Mouse (Mus musculus): ENCODE measurements around the gene Abca13. TPM values are rescaled to one million over a fixed set of nuclear protein-coding genes. Genes with fewer than 3 reads are reported as not detected.

The Abca13 gene
- polyA plus RNA-seq, 1 experiment from 2014 or later: not detected

GRCm38 (mm10) chr11:9609075-9609474 lies 417.3 kb downstream of the Abca13 start:
- Histone ChIP-seq H3K4me1 (replicated peaks) (no peaks in the 10 kb centered on the region), H3K4me2 (no peak overlapping the region), H3K27me3 (no peaks in the 10 kb centered on the region), H3K9me3 (no peaks in the 10 kb centered on the region), H3K27ac (no peak overlapping the region), H3K36me3 (no peaks in the 10 kb centered on the region), H3K9ac (replicated peaks) (no peak overlapping the region), H3K4me3 (replicated peaks) (no peak overlapping the region)
- 63% methylated on average over 3 of the region's 3 CpGs for WGBS
- no peak for ATAC-seq (ENCODE audit: insufficient number of reproducible peaks, insufficient read depth, low FRiP score, low TSS enrichment, low read depth)

GRCm38 (mm10) chr11:9616133-9616532 lies 424.4 kb downstream of the Abca13 start:
- no peak for ATAC-seq (ENCODE audit: insufficient number of reproducible peaks, insufficient read depth, low FRiP score, low TSS enrichment, low read depth)
- Histone ChIP-seq H3K4me3 (replicated peaks) (no peak overlapping the region), H3K9me3 (no peaks in the 10 kb centered on the region), H3K4me1 (replicated peaks) (no peaks in the 10 kb centered on the region), H3K4me2 (no peak overlapping the region), H3K27me3 (no peaks in the 10 kb centered on the region), H3K9ac (replicated peaks) (no peak overlapping the region), H3K27ac (no peak overlapping the region), H3K36me3 (no peaks in the 10 kb centered on the region)
- WGBS: 80% methylated on average over 2 of the region's 2 CpGs

GRCm38 (mm10) chr11:9616665-9617064 lies 424.9 kb downstream of the Abca13 start:
- Histone ChIP-seq H3K4me1 (replicated peaks) (no peaks in the 10 kb centered on the region), H3K4me2 (no peak overlapping the region), H3K36me3 (no peaks in the 10 kb centered on the region), H3K4me3 (replicated peaks) (no peak overlapping the region), H3K9ac (replicated peaks) (no peak overlapping the region), H3K27ac (no peak overlapping the region), H3K9me3 (no peaks in the 10 kb centered on the region), H3K27me3 (no peaks in the 10 kb centered on the region)
- ATAC-seq (ENCODE audit: insufficient number of reproducible peaks, insufficient read depth, low FRiP score, low TSS enrichment, low read depth): no peak
- 89% methylated on average over 1 of the region's 1 CpGs for WGBS

GRCm38 (mm10) chr11:9619986-9620385 lies 428.2 kb downstream of the Abca13 start:
- no peaks in the 10 kb centered on the region for H3K4me1 ChIP-seq (replicated peaks)

GRCm38 (mm10) chr11:9622888-9623287 lies 431.1 kb downstream of the Abca13 start:
- ATAC-seq (ENCODE audit: insufficient number of reproducible peaks, insufficient read depth, low FRiP score, low TSS enrichment, low read depth): no peak
- Histone ChIP-seq H3K27ac (no peak overlapping the region), H3K9ac (replicated peaks) (no peak overlapping the region), H3K9me3 (no peaks in the 10 kb centered on the region), H3K36me3 (no peaks in the 10 kb centered on the region), H3K4me1 (replicated peaks) (no peaks in the 10 kb centered on the region), H3K4me3 (replicated peaks) (no peak overlapping the region), H3K4me2 (no peak overlapping the region), H3K27me3 (no peaks in the 10 kb centered on the region)
- 79% methylated on average over 2 of the region's 2 CpGs for WGBS

More at GRCm38 (mm10) chr11:9619986-9620385, 428.2 kb downstream of the Abca13 start:
- Histone ChIP-seq H3K4me3 (replicated peaks) (no peak overlapping the region), H3K9ac (replicated peaks) (no peak overlapping the region), H3K27ac (no peak overlapping the region), H3K9me3 (no peaks in the 10 kb centered on the region), H3K27me3 (no peaks in the 10 kb centered on the region), H3K36me3 (no peaks in the 10 kb centered on the region), H3K4me2 (no peak overlapping the region)
- ATAC-seq (ENCODE audit: insufficient number of reproducible peaks, insufficient read depth, low FRiP score, low TSS enrichment, low read depth): no peak
- 75% methylated on average over 1 of the region's 1 CpGs for WGBS

GRCm38 (mm10) chr11:9624753-9625152 lies 433.0 kb downstream of the Abca13 start:
- Histone ChIP-seq H3K4me1 (replicated peaks) (no peaks in the 10 kb centered on the region), H3K36me3 (no peaks in the 10 kb centered on the region), H3K4me3 (replicated peaks) (no peak overlapping the region), H3K9me3 (no peaks in the 10 kb centered on the region), H3K27me3 (no peaks in the 10 kb centered on the region), H3K27ac (no peak overlapping the region), H3K4me2 (no peak overlapping the region), H3K9ac (replicated peaks) (no peak overlapping the region)
- WGBS: 84% methylated on average over 1 of the region's 1 CpGs
- no peak for ATAC-seq (ENCODE audit: insufficient number of reproducible peaks, insufficient read depth, low FRiP score, low TSS enrichment, low read depth)

- 94% methylated on average over 1 of the region's 1 CpGs for WGBS
- Histone ChIP-seq H3K27ac (no peak overlapping the region), H3K4me3 (replicated peaks) (no peak overlapping the region), H3K9ac (replicated peaks) (no peak overlapping the region), H3K4me1 (replicated peaks) (no peaks in the 10 kb centered on the region), H3K9me3 (no peaks in the 10 kb centered on the region), H3K4me2 (no peak overlapping the region), H3K27me3 (no peaks in the 10 kb centered on the region), H3K36me3 (no peaks in the 10 kb centered on the region)
- ATAC-seq (ENCODE audit: insufficient number of reproducible peaks, insufficient read depth, low FRiP score, low TSS enrichment, low read depth): no peak
These were observed 434.1 kb downstream of the Abca13 start for GRCm38 (mm10) chr11:9625812-9626211.

- Histone ChIP-seq H3K9ac (replicated peaks) (no peak overlapping the region), H3K27ac (no peak overlapping the region), H3K9me3 (no peaks in the 10 kb centered on the region), H3K4me3 (replicated peaks) (no peak overlapping the region), H3K27me3 (no peaks in the 10 kb centered on the region), H3K4me2 (no peak overlapping the region), H3K36me3 (no peaks in the 10 kb centered on the region), H3K4me1 (replicated peaks) (no peaks in the 10 kb centered on the region)
- no peak for ATAC-seq (ENCODE audit: insufficient number of reproducible peaks, insufficient read depth, low FRiP score, low TSS enrichment, low read depth)
- WGBS: 73% methylated on average over 3 of the region's 3 CpGs
These were observed 455.5 kb downstream of the Abca13 start for GRCm38 (mm10) chr11:9647272-9647671.

- H3K4me2 ChIP-seq: no peak overlapping the region
- no peak overlapping the region for H3K9ac ChIP-seq (replicated peaks)
- H3K4me3 ChIP-seq (replicated peaks): no peak overlapping the region
- no peaks in the 10 kb centered on the region for H3K9me3 ChIP-seq
- H3K27me3 ChIP-seq: no peaks in the 10 kb centered on the region
- ATAC-seq (ENCODE audit: insufficient number of reproducible peaks, insufficient read depth, low FRiP score, low TSS enrichment, low read depth): no peak
- 55% methylated on average over 3 of the region's 3 CpGs for WGBS
- no peaks in the 10 kb centered on the region for H3K36me3 ChIP-seq
- no peak overlapping the region for H3K27ac ChIP-seq
- H3K4me1 ChIP-seq (replicated peaks): no peaks in the 10 kb centered on the region
These were observed 456.2 kb downstream of the Abca13 start for GRCm38 (mm10) chr11:9647991-9648390.

GRCm38 (mm10) chr11:9666648-9667255 lies 475.0 kb downstream of the Abca13 start:
- no peaks in the 10 kb centered on the region for H3K9me3 ChIP-seq
- no peaks in the 10 kb centered on the region for H3K36me3 ChIP-seq
- H3K4me3 ChIP-seq (replicated peaks): no peak overlapping the region
- no peak overlapping the region for H3K27ac ChIP-seq
- no peak overlapping the region for H3K4me2 ChIP-seq
- 84% methylated on average over 3 of the region's 3 CpGs for WGBS
- H3K4me1 ChIP-seq (replicated peaks): no peaks in the 10 kb centered on the region
- H3K9ac ChIP-seq (replicated peaks): no peak overlapping the region
- no peaks in the 10 kb centered on the region for H3K27me3 ChIP-seq
- ATAC-seq (ENCODE audit: insufficient number of reproducible peaks, insufficient read depth, low FRiP score, low TSS enrichment, low read depth): no peak

- H3K4me2 ChIP-seq: no peak overlapping the region
- no peaks in the 10 kb centered on the region for H3K4me1 ChIP-seq (replicated peaks)
- H3K27me3 ChIP-seq: no peaks in the 10 kb centered on the region
- ATAC-seq (ENCODE audit: insufficient number of reproducible peaks, insufficient read depth, low FRiP score, low TSS enrichment, low read depth): no peak
- no peak overlapping the region for H3K9ac ChIP-seq (replicated peaks)
- H3K27ac ChIP-seq: no peak overlapping the region
- no peaks in the 10 kb centered on the region for H3K9me3 ChIP-seq
- WGBS: 80% methylated on average over 1 of the region's 1 CpGs
- H3K4me3 ChIP-seq (replicated peaks): no peak overlapping the region
- no peaks in the 10 kb centered on the region for H3K36me3 ChIP-seq
These were observed 477.7 kb downstream of the Abca13 start for GRCm38 (mm10) chr11:9669430-9669829.

GRCm38 (mm10) chr11:9684952-9685351 lies 493.2 kb downstream of the Abca13 start:
- no peaks in the 10 kb centered on the region for H3K9me3 ChIP-seq
- ATAC-seq (ENCODE audit: insufficient number of reproducible peaks, insufficient read depth, low FRiP score, low TSS enrichment, low read depth): no peak
- 89% methylated on average over 2 of the region's 2 CpGs for WGBS
- no peak overlapping the region for H3K4me3 ChIP-seq (replicated peaks)
- no peak overlapping the region for H3K9ac ChIP-seq (replicated peaks)
- no peaks in the 10 kb centered on the region for H3K27me3 ChIP-seq
- no peak overlapping the region for H3K4me2 ChIP-seq
- no peaks in the 10 kb centered on the region for H3K36me3 ChIP-seq
- H3K4me1 ChIP-seq (replicated peaks): no peaks in the 10 kb centered on the region
- no peak overlapping the region for H3K27ac ChIP-seq

Measured in limb, embryonic 12.5 days (tissue).